Mouse (Mus musculus): ENCODE measurements around the gene Cpeb2.

GRCm38 (mm10) chr5:43226160-43226559 is 6.8 kb upstream of the Cpeb2 start:
- no peak for TF ChIP-seq CTCF (IDR thresholded peaks at IDR 0.05; ENCODE audit: low read depth)
- TF ChIP-seq EP300 (optimal IDR thresholded peaks at IDR 0.05), result no peak
